23 mouse cellular contexts compared by ENCODE assay signal in genomic region chr3:128723100-128723499, GRCm38 (mm10).
DNase-seq lines count a peak whose midpoint lies in the region; ATAC-seq and TF ChIP-seq lines count a peak whose summit lies in the region.
"Had no signal": no experiment of that assay in that cellular context is flagged by ENCODE, and none has a peak within 500 bp of the region (broad histone marks: within the 10 kb centered on the region; RNA-seq: fewer than 3 reads in every experiment).

No protein-coding gene starts in this region.

- H3K4me1 ChIP-seq in lung, embryonic 14.5 days (ENCODE audit: insufficient read depth) = peaks cover 3% of the 10 kb centered on the region; the same call in 1 of the 2 replicates
- H3K4me1 ChIP-seq in lung, embryonic 16.5 days (replicated peaks; ENCODE audit: control insufficient read depth, insufficient read depth, low read length) = no peaks in the 10 kb centered on the region
- H3K4me1 ChIP-seq in midbrain, embryonic 11.5 days (ENCODE audit: control insufficient read depth, insufficient read depth, low read length) = peaks cover 3% of the 10 kb centered on the region; the same call in 1 of the 2 replicates
- peaks cover 18% of the 10 kb centered on the region for H3K4me1 ChIP-seq in midbrain, embryonic 10.5 days
- H3K4me1 ChIP-seq: embryonic facial prominence, embryonic 13.5 days; embryonic facial prominence, embryonic 15.5 days; forebrain, embryonic 12.5 days had no signal

- no peak for TF ChIP-seq CTCF in lung, embryonic 14.5 days (IDR thresholded peaks at IDR 0.05; ENCODE audit: low read depth)

- no peaks in the 10 kb centered on the region for H3K36me3 ChIP-seq in lung, embryonic 14.5 days (ENCODE audit: insufficient read depth)
- H3K36me3 ChIP-seq in lung, embryonic 16.5 days (ENCODE audit: control insufficient read depth, insufficient read depth, low read length) = no peaks in the 10 kb centered on the region
- H3K36me3 ChIP-seq in midbrain, embryonic 11.5 days (ENCODE audit: control insufficient read depth, insufficient read depth, low read length) = no peaks in the 10 kb centered on the region
- H3K36me3 ChIP-seq in midbrain, embryonic 10.5 days = no peaks in the 10 kb centered on the region
- H3K36me3 ChIP-seq: embryonic facial prominence, embryonic 13.5 days; embryonic facial prominence, embryonic 15.5 days; forebrain, embryonic 10.5 days; forebrain, embryonic 12.5 days had no signal

- no peak overlapping the region for H3K9ac ChIP-seq in lung, embryonic 14.5 days
- no peak overlapping the region for H3K9ac ChIP-seq in lung, embryonic 16.5 days (ENCODE audit: low read length)
- H3K9ac ChIP-seq in midbrain, embryonic 11.5 days (ENCODE audit: low read length) = no peak overlapping the region
- H3K9ac ChIP-seq: embryonic facial prominence, embryonic 13.5 days; embryonic facial prominence, embryonic 15.5 days; forebrain, embryonic 12.5 days had no signal

- H3K27ac ChIP-seq in lung, embryonic 14.5 days (ENCODE audit: low read depth) = no peak overlapping the region
- H3K27ac ChIP-seq in lung, embryonic 16.5 days (ENCODE audit: low read length) = no peak overlapping the region
- no peak overlapping the region for H3K27ac ChIP-seq in midbrain, embryonic 11.5 days (ENCODE audit: low read depth, low read length)
- H3K27ac ChIP-seq in midbrain, embryonic 10.5 days (replicated peaks) = no peak overlapping the region
- H3K27ac ChIP-seq: embryonic facial prominence, embryonic 13.5 days; embryonic facial prominence, embryonic 15.5 days; forebrain, embryonic 10.5 days; forebrain, embryonic 12.5 days had no signal

- DNase-seq in lung, embryonic 14.5 days = peak; percentile 88
- DNase-seq in lung, postnatal 14 days = no peak
- DNase-seq in lung, postnatal 25 days (ENCODE audit: low spot score) = no peak
- DNase-seq in midbrain, embryonic 11.5 days (ENCODE audit: low spot score, missing footprints) = peak; percentile 70
- DNase-seq in midbrain, embryonic 10.5 days (ENCODE audit: low spot score) = no peak
- DNase-seq: adrenal gland, adult 2 months; adrenal gland, postnatal 10 days; adrenal gland, postnatal 25 days; cerebellum, adult 11 months; cerebellum, adult 18-20 months; cerebellum, adult 8-10 months; cerebellum, adult 9-11 months; cerebellum, postnatal 14 days; cerebellum, postnatal 36 days; embryo, embryonic 11 days had no signal

- ATAC-seq in lung, embryonic 14.5 days (ENCODE audit: insufficient read depth) = peak; percentile 99
- ATAC-seq in lung, embryonic 16.5 days (ENCODE audit: low read depth) = peak; percentile 94
- ATAC-seq in midbrain, embryonic 11.5 days (ENCODE audit: low FRiP score) = no peak
- ATAC-seq: forebrain, embryonic 14.5 days; forebrain, embryonic 16.5 days had no signal

- no peak overlapping the region for H3K4me3 ChIP-seq in lung, embryonic 14.5 days (ENCODE audit: low read depth, low read length)
- H3K4me3 ChIP-seq in lung, embryonic 16.5 days (ENCODE audit: low read length) = no peak overlapping the region
- no peak overlapping the region for H3K4me3 ChIP-seq in midbrain, embryonic 11.5 days (ENCODE audit: low read depth, low read length)
- no peak overlapping the region for H3K4me3 ChIP-seq in midbrain, embryonic 10.5 days
- H3K4me3 ChIP-seq: embryonic facial prominence, embryonic 13.5 days; embryonic facial prominence, embryonic 15.5 days; erythroblast, embryonic 14.5 days; forebrain, embryonic 10.5 days; forebrain, embryonic 12.5 days had no signal

- WGBS in lung, embryonic 14.5 days = 23% methylated on average over 6 of the region's 6 CpGs
- WGBS in lung, embryonic 16.5 days = 34% methylated on average over 6 of the region's 6 CpGs
- WGBS in midbrain, embryonic 11.5 days = 81% methylated on average over 6 of the region's 6 CpGs
- WGBS in midbrain, embryonic 10.5 days = 86% methylated on average over 6 of the region's 6 CpGs

- H3K27me3 ChIP-seq in lung, embryonic 14.5 days (ENCODE audit: insufficient read depth, low read length) = 0 out of 2 replicates have a peak, but pooled peaks cover 3% of the 10 kb centered on the region
- no peaks in the 10 kb centered on the region for H3K27me3 ChIP-seq in lung, embryonic 16.5 days (ENCODE audit: control insufficient read depth, insufficient read depth, low read depth, low read length)
- H3K27me3 ChIP-seq in midbrain, embryonic 11.5 days (ENCODE audit: control insufficient read depth, insufficient read depth, low read length) = no peaks in the 10 kb centered on the region
- peaks cover 10% of the 10 kb centered on the region for H3K27me3 ChIP-seq in midbrain, embryonic 10.5 days (ENCODE audit: low read depth, poor library complexity, severe bottlenecking)
- H3K27me3 ChIP-seq: embryonic facial prominence, embryonic 15.5 days; forebrain, embryonic 12.5 days had no signal

- H3K9me3 ChIP-seq in lung, embryonic 14.5 days (ENCODE audit: low read depth, low read length) = no peaks in the 10 kb centered on the region
- no peaks in the 10 kb centered on the region for H3K9me3 ChIP-seq in lung, embryonic 16.5 days (ENCODE audit: control insufficient read depth, low read length)
- no peaks in the 10 kb centered on the region for H3K9me3 ChIP-seq in midbrain, embryonic 11.5 days (ENCODE audit: control insufficient read depth, low read length)
- H3K9me3 ChIP-seq in midbrain, embryonic 10.5 days (replicated peaks) = no peaks in the 10 kb centered on the region
- H3K9me3 ChIP-seq: embryonic facial prominence, embryonic 13.5 days; embryonic facial prominence, embryonic 15.5 days; forebrain, embryonic 10.5 days; forebrain, embryonic 12.5 days had no signal

- no peak overlapping the region for H3K4me2 ChIP-seq in lung, embryonic 14.5 days
- no peak overlapping the region for H3K4me2 ChIP-seq in lung, embryonic 16.5 days (ENCODE audit: low read depth, low read length)
- H3K4me2 ChIP-seq in midbrain, embryonic 11.5 days = no peak overlapping the region
- H3K4me2 ChIP-seq: embryonic facial prominence, embryonic 13.5 days; embryonic facial prominence, embryonic 15.5 days; forebrain, embryonic 12.5 days had no signal

Comparison
In these comparisons a context has a peak if more than half of its experiments do, and no peak if none do; other contexts are left out.
1. DNase-seq: peak in lung, embryonic 14.5 days (single experiment) and midbrain, embryonic 11.5 days (single experiment); none in lung, postnatal 14 days (single experiment), lung, postnatal 25 days (single experiment) and midbrain, embryonic 10.5 days (single experiment).